Mouse (Mus musculus): ENCODE data around the gene Prkd2.

Prkd2 gene

GRCm38 (mm10) chr7:16859902-16860651, 17.4 kb downstream of the Prkd2 start:
- DNase-seq (ENCODE audit: low spot score in 2 of 2), result no peak

GRCm38 (mm10) chr7:16867488-16867887, 24.8 kb downstream of the Prkd2 start:
- DNase-seq (ENCODE audit: low spot score in 2 of 2), result no peak

GRCm38 (mm10) chr7:16869497-16869896, 26.8 kb downstream of the Prkd2 start:
- DNase-seq (ENCODE audit: low spot score in 2 of 2), result peak; percentile 85 to 95

GRCm38 (mm10) chr7:16871600-16871999, 28.9 kb downstream of the Prkd2 start:
- no peak for DNase-seq (ENCODE audit: low spot score in 2 of 2)

GRCm38 (mm10) chr7:16872478-16872877, 29.8 kb downstream of the Prkd2 start:
- no peak for DNase-seq (ENCODE audit: low spot score in 2 of 2)

- DNase-seq (ENCODE audit: low spot score in 2 of 2), result no peak
Measured at GRCm38 (mm10) chr7:16873392-16873791, 30.7 kb downstream of the Prkd2 start.

GRCm38 (mm10) chr7:16874190-16874589, 31.5 kb downstream of the Prkd2 start:
- DNase-seq (ENCODE audit: low spot score in 2 of 2), result peak; percentile 70 to 71

GRCm38 (mm10) chr7:16874756-16875309, 32.1 kb downstream of the Prkd2 start:
- DNase-seq (ENCODE audit: low spot score in 2 of 2), result peak; percentile 100

GRCm38 (mm10) chr7:16875310-16875325, 32.4 kb downstream of the Prkd2 start, which contains the start of gene Dact3:
Gene Dact3 (plus strand): TSS chr7:16875317.
- no peak for DNase-seq (ENCODE audit: low spot score in 2 of 2)

GRCm38 (mm10) chr7:16875326-16875725, 32.6 kb downstream of the Prkd2 start:
- peak in 1 of 2 experiments; percentile 50 for DNase-seq (ENCODE audit: low spot score in 2 of 2)

- no peak for DNase-seq (ENCODE audit: low spot score in 2 of 2)
Measured at GRCm38 (mm10) chr7:16876006-16876405, 33.3 kb downstream of the Prkd2 start.

GRCm38 (mm10) chr7:16876608-16877007, 33.9 kb downstream of the Prkd2 start:
- DNase-seq (ENCODE audit: low spot score in 2 of 2), result no peak

- no peak for DNase-seq (ENCODE audit: low spot score in 2 of 2)
Measured at GRCm38 (mm10) chr7:16877717-16878116, 35.0 kb downstream of the Prkd2 start.

- DNase-seq (ENCODE audit: low spot score in 2 of 2), result no peak
Measured at GRCm38 (mm10) chr7:16879796-16880547, 37.3 kb downstream of the Prkd2 start.

- no peak for DNase-seq (ENCODE audit: low spot score in 2 of 2)
Measured at GRCm38 (mm10) chr7:16880615-16881014, 37.9 kb downstream of the Prkd2 start.

GRCm38 (mm10) chr7:16883162-16883561, 40.5 kb downstream of the Prkd2 start:
- no peak for DNase-seq (ENCODE audit: low spot score in 2 of 2)

- no peak for DNase-seq (ENCODE audit: low spot score in 2 of 2)
Measured at GRCm38 (mm10) chr7:16884334-16884733, 41.6 kb downstream of the Prkd2 start.

GRCm38 (mm10) chr7:16885271-16885776, 42.6 kb downstream of the Prkd2 start:
- DNase-seq (ENCODE audit: low spot score in 2 of 2), result no peak

GRCm38 (mm10) chr7:16885905-16886304, 43.2 kb downstream of the Prkd2 start:
- DNase-seq (ENCODE audit: low spot score in 2 of 2), result no peak

GRCm38 (mm10) chr7:16890536-16890935, 47.8 kb downstream of the Prkd2 start:
- no peak for DNase-seq (ENCODE audit: low spot score in 2 of 2)

GRCm38 (mm10) chr7:16890944-16891343, 48.2 kb downstream of the Prkd2 start:
- no peak for DNase-seq (ENCODE audit: low spot score in 2 of 2)

- peak; percentile 61 to 83 for DNase-seq (ENCODE audit: low spot score in 2 of 2)
Measured at GRCm38 (mm10) chr7:16891641-16892351, 49.1 kb downstream of the Prkd2 start, which contains the start of gene Gng8. Gene Gng8 (plus strand): TSS chr7:16891786.

GRCm38 (mm10) chr7:16892352-16892730, 49.6 kb downstream of the Prkd2 start:
- no peak for DNase-seq (ENCODE audit: low spot score in 2 of 2)
